12 mouse cellular contexts compared by ENCODE assay signal in the genomic region with DNA sequence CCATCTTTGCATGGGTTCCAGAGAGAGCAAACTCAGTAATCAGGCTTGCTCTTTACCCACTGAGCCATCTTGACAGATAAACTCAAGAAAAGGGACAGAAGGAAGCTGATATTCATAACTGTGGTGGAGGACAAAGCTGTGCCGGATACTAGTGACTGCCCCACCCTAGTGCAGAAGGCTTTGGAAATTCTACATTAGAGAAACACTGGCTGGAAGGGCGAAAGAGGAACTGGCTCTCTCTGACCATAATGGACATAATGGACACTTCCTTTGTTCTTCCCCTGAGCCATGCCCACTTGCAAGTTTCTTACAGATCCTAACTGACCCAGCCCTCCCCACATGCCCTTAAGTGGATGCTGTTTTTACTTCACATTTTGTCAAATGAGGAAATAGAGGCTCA. TPM values are rescaled to one million over a fixed set of nuclear protein-coding genes. Genes with fewer than 3 reads are reported as not detected.
DNase-seq lines count a peak whose midpoint lies in the region; ATAC-seq lines count a peak whose summit lies in the region.
"Had no signal": no experiment of that assay in that cellular context is flagged by ENCODE, and none has a peak within 500 bp of the region (broad histone marks: within the 10 kb centered on the region; RNA-seq: fewer than 3 reads in every experiment).

No protein-coding gene starts in this region.

- DNase-seq in heart, adult 9 months (ENCODE audit: low spot score in 2 of 2): peak; percentile 53 to 66
- DNase-seq in heart, postnatal 10 days: no peak
- DNase-seq in MEL-GATA-1-ER (ENCODE audit: extremely low read depth, low read depth): peak; percentile 46
- peak; percentile 40 to 45 for DNase-seq in monocyte, adult 2 months (ENCODE audit: low read depth in 1 of 2, low spot score in 2 of 2)
- DNase-seq in layer of hippocampus, adult 8-10 months (ENCODE audit: low spot score in 2 of 2): no peak
- DNase-seq in right cerebral cortex, postnatal 36 days (ENCODE audit: low spot score in 2 of 2): no peak
- DNase-seq: cerebellum, postnatal 25 days; thymus, adult 2 months had no signal

- peak overlapping the region; percentile 57; the same call in 1 of the 2 replicates for H3K27ac ChIP-seq in liver, embryonic 15.5 days (replicated peaks)
- H3K27ac ChIP-seq: embryonic facial prominence, embryonic 12.5 days; midbrain, embryonic 10.5 days had no signal

- H3K27me3 ChIP-seq in liver, embryonic 15.5 days: peaks cover 30% of the 10 kb centered on the region
- H3K27me3 ChIP-seq: embryonic facial prominence, embryonic 12.5 days; kidney, embryonic 15.5 days had no signal

- no peak overlapping the region for H3K9ac ChIP-seq in liver, embryonic 15.5 days
- H3K9ac ChIP-seq: embryonic facial prominence, embryonic 12.5 days; kidney, embryonic 15.5 days had no signal

- intact Hi-C loops in heart, postnatal 10 days (cut with DNase I): no loop called here

- no peak overlapping the region for H3K4me2 ChIP-seq in liver, embryonic 15.5 days
- H3K4me2 ChIP-seq: embryonic facial prominence, embryonic 12.5 days; kidney, embryonic 15.5 days had no signal

- H3K4me1 ChIP-seq in liver, embryonic 15.5 days (replicated peaks): peaks cover 69% of the 10 kb centered on the region

- no peak for ATAC-seq in liver, embryonic 15.5 days (ENCODE audit: insufficient read depth)

- H3K4me3 ChIP-seq in liver, embryonic 15.5 days (replicated peaks): no peak overlapping the region
- H3K4me3 ChIP-seq: embryonic facial prominence, embryonic 12.5 days; kidney, embryonic 15.5 days; midbrain, embryonic 10.5 days had no signal

- WGBS in liver, embryonic 15.5 days (ENCODE audit: insufficient replicate concordance): 26% methylated on average over 2 of the region's 2 CpGs

- H3K9me3 ChIP-seq in liver, embryonic 15.5 days (replicated peaks): no peaks in the 10 kb centered on the region
- H3K9me3 ChIP-seq: embryonic facial prominence, embryonic 12.5 days; kidney, embryonic 15.5 days; midbrain, embryonic 10.5 days had no signal

- no peaks in the 10 kb centered on the region for H3K36me3 ChIP-seq in liver, embryonic 15.5 days (replicated peaks)
- H3K36me3 ChIP-seq: embryonic facial prominence, embryonic 12.5 days; kidney, embryonic 15.5 days; midbrain, embryonic 10.5 days had no signal

RNA-seq across cellular contexts. Expression of a gene that starts 7.4 kb away (rescaled TPM):
- total RNA-seq in heart, postnatal 10 days (2021): 10 to 100 TPM; 17.8 to 19.8 TPM
- 151 and 170 TPM in 2 replicates for polyA plus RNA-seq in liver, embryonic 15.5 days (2015; fragmentation: Nextera tagmentation; extraction: Ambion mirVana)
- total RNA-seq in layer of hippocampus, adult 8-10 months (2022): 10 to 100 TPM in 2 of 4 experiments, 1 to 10 TPM in 2; 4.9 to 14.6 (median 9.5) TPM

RNA-seq across cellular contexts. Expression of a gene that starts 23.4 kb away (rescaled TPM):
- total RNA-seq in heart, postnatal 10 days (2021): 10 to 100 TPM; 23.1 to 31.7 TPM
- polyA plus RNA-seq in liver, embryonic 15.5 days (2015; fragmentation: Nextera tagmentation; extraction: Ambion mirVana): 154 and 161 TPM in 2 replicates
- total RNA-seq in layer of hippocampus, adult 8-10 months (2022): 1 to 10 TPM; 6.0 to 7.6 (median 6.4) TPM

RNA-seq across cellular contexts. Expression of a gene that starts 52.5 kb away (rescaled TPM):
- total RNA-seq in heart, postnatal 10 days (2021): 10 to 100 TPM; 68.8 to 70.6 TPM
- polyA plus RNA-seq in liver, embryonic 15.5 days (2015; fragmentation: Nextera tagmentation; extraction: Ambion mirVana): 13.2 and 14.8 TPM in 2 replicates
- total RNA-seq in layer of hippocampus, adult 8-10 months (2022): 10 to 100 TPM; 33.4 to 45.8 (median 37.3) TPM

Comparison
In these comparisons a context has a peak if more than half of its experiments do, and no peak if none do; other contexts are left out.
1. DNase-seq: peak in heart, adult 9 months (2 of 2), MEL-GATA-1-ER (single experiment) and monocyte, adult 2 months (2 of 2); none in heart, postnatal 10 days (0 of 2), layer of hippocampus, adult 8-10 months (0 of 2) and right cerebral cortex, postnatal 36 days (0 of 2).